Mouse (Mus musculus): Measurements from ENCODE around the gene Rsph3b.

Rsph3b gene

GRCm38 (mm10) chr17:6862040-6862780, 86.3 kb downstream of the Rsph3b start:
- DNase-seq, result no peak

DNA sequence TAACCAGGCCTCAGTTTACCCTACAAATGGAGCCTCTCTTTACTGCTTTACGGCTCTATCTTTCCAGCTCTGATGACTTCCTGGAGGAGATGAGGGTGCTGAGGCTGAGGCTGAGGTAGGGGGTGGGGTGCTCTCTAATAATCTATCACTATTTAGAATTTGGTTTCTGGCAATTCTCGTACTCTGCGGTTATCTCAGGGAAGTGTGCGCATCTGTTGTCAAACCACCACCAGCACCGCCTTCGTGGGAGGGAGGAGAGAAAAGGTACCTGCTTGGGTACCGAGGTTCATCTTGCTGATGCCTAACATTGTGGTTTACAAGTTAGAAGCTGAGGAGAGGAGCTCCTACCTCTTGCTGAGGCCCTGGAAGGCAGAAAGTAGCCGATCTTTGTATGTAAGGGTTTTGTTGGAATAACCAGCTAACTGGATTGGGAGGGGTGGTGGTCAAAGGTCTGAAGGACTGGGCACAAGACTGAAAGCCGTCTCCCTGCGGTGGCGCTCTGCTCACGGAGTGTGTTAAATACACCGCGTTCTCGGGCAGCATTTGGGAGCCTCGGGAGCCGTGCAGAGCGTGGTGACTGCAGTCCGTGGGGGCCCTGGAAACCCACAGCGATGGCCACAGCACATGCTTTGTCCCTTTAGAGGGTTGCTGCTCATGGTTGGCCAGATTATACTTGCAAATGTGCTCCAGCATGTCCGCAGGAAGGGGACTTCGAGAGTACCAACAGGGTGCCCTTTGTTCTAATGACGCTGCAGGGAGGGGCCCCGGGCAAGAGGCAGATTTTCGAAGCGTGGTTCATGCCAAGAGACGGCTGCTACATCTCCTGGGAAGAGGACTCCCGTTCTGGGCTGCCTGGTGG, 87.1 kb downstream of the Rsph3b start:
- DNase-seq, result peak; percentile 44

GRCm38 (mm10) chr17:6860491-6860897, 88.0 kb downstream of the Rsph3b start:
- no peak for DNase-seq

GRCm38 (mm10) chr17:6860067-6860466, 88.4 kb downstream of the Rsph3b start:
- DNase-seq, result no peak
